Mouse (Mus musculus) kidney, adult 9 months (tissue): ENCODE measurements at regions not wholly inside any gene's neighbourhood (a gene's known extent, or its start where the extent isn't known, plus 50 kb on each side); places are given as distances from the start of the nearest gene placed in this dataset.
A peak's percentile ranks its signal among the peaks of the same experiment; 100 is the strongest.

Experiments
- DNase-seq: peaks from one replicate; pipeline ENCODE4 v3.0.0; 2022

DNA sequence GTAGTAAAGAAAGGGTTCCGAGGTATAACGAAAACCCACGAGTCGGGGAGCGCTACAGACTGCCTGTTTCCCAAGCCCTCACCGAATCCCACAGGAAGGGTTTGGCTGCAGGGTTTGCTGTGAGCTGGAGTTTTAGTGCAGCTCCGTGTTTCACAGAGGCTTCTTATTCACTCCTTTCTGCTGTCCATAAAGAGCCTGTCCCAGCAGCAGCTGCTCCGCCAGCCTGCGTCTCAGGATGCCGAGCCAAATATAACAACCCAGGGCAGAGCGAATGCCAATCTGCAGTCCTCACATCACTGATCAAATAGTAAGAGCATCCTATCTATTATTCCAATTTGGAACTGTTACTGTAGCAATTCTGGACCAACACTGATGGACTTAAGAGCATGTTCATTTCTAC lies 110.7 kb upstream of the Mpp6 start:
- DNase-seq: no peak

DNA sequence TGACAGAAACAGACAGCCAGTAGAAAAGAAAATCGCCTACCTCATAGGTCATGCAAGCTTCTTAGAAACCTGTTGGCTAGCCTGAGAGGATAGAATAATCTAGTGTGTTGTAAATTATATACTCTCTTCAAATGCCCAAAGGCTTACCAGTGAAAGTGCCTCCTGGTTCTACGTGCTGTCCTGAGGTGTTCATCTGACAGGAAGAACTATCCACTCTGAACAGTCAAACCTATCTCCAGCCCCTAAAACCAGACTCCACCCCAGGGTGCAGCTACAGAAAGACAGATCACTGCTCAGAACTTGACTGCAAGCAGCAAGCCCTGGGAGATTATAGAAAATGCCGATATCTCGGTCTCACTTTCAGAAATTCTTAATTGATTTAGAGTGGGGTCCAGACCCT lies 102.0 kb upstream of the Mpp6 start:
- no peak for DNase-seq

- DNase-seq: no peak
Observed at GRCm38 (mm10) chr6:50008869-50009268, 101.2 kb upstream of the Mpp6 start.

GRCm38 (mm10) chr6:50009339-50009738 lies 100.7 kb upstream of the Mpp6 start:
- peak; percentile 61 for DNase-seq

GRCm38 (mm10) chr6:50009856-50010255 lies 100.2 kb upstream of the Mpp6 start:
- DNase-seq: no peak

GRCm38 (mm10) chr6:50011071-50011470 lies 99.0 kb upstream of the Mpp6 start:
- no peak for DNase-seq

DNA sequence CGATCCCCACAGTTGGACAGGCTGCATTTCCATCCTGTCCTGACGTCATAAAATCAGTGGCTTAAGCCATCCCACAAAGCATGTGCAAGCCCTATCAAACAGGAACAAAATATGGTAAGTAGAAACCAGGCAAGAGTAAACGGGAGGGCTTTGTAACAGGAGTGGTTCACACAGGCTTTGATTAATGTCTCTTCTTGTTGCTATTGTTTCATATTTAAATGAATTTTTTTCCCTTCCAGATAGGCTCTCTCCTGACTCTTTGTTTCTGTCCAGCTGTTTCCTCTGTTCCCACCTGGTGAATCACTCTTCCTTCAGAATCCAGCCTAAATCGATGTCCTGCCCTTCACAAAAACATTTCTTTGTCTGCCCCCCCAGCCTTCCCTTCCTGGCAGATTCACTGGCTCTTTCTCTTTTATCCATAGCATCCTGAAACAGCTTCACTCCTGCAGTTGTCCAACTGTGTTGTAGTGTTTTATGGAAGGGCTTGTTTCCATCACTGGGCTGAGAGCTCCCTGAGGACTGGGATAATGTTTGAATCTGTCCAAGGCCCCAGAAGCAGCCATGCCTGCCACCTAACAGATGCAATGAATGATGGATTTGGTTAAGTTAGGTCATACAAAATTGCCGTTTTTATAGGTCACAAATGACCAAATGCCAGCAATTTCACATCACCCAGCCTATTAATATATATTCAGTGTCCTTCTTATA lies 98.1 kb upstream of the Mpp6 start:
- DNase-seq: no peak

DNA sequence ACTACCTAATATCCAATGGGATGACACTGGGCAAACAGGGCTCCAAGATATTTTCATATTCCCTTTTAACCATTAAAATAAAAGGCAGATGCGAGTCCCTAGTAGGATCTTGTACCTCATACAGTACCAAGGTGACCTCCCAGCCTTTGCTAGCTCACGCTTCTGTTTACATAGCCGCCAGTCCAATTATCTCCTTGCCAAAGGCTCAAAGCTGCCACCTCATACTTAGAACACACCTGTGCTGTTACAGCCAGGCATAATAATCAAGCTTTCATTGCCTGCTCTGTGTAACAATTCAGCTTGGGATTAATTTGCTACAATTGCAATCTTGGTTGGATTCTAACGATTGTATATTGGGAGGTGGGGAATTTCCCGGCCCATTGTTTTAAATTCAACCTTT lies 97.0 kb upstream of the Mpp6 start:
- no peak for DNase-seq

GRCm38 (mm10) chr6:50013842-50014241 lies 96.2 kb upstream of the Mpp6 start:
- no peak for DNase-seq

DNA sequence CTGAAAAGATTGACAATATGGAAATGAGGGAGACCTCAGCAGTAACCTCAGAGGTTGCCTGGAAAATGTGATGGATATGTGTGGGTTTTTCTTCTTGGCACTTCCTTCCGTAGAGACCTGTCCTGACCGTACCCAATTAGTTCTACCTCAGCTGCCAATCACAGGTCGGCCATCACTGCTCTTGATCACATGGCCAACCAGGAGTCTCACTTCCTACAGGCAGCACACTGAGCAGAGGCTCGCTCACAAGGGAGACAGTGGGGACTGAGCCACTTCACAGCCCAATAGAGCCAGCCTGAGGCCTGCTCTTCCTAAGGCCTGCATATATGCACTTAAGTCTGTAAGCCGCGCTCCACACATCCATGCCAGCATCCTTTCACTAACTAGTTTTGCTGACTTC lies 82.1 kb upstream of the Mpp6 start:
- no peak for DNase-seq

- DNase-seq: no peak
Observed at GRCm38 (mm10) chr6:50029895-50030515, 80.0 kb upstream of the Mpp6 start.

GRCm38 (mm10) chr6:50031356-50031755 lies 78.7 kb upstream of the Mpp6 start:
- no peak for DNase-seq

GRCm38 (mm10) chr6:50032894-50033595 lies 77.0 kb upstream of the Mpp6 start:
- DNase-seq: no peak

DNA sequence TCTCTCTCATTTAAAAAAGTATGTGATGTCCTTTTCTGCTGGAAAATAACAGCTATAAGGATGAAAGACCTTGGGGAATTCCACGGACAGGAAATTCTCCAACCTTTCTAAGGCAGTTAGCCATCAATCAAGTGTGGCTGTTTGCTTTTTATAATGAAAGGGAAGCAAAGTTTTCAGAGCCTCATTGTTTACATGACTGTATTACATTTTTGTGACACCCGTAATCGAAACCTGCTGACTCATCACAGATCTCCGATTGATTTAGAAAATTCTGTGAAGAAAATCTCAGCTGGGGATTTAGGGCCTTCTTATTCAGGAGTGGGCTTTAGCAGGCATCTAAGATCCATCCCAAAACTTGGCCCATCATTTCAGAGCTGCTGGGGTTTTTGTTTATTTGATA lies 72.4 kb upstream of the Mpp6 start:
- peak; percentile 29 for DNase-seq

DNA sequence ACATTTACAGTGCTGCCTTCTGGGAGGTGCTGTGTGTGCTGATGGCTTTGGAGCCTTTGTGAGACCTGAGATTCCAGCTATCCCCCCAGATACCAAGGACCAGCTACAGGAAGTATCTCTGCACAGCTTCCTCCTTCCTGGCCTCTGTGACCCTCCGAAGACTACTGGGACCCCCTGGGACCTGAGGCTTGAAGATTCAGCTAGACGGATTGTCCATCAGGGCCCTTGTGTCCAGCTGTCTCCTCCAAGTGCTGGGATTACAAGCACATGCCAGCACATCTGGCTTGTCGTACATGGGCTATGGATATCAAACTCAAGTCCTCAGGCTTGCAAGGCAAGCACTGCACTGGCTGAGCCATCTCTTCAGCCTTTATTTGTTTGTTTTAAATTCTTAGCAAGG lies 71.7 kb upstream of the Mpp6 start:
- DNase-seq: no peak

DNA sequence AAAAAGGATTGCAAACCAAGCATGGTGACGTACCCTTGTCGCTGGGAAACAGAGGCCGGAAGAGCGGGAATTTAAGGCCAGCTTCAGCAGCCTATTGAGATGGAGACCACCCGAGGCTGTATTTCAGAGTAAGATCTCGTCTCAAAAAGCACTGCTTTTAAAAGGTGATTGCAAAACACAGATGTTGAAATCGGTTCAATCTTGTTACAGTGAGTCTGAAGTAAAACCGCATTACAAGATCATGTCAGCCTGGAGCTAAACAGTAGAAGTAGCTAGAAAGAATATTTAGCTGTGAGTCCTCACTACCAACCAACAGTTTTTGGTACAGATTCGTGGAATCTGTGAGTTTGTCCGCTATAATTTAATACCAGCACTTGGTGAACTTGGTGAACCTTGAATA lies 69.0 kb upstream of the Mpp6 start:
- DNase-seq: no peak

DNA sequence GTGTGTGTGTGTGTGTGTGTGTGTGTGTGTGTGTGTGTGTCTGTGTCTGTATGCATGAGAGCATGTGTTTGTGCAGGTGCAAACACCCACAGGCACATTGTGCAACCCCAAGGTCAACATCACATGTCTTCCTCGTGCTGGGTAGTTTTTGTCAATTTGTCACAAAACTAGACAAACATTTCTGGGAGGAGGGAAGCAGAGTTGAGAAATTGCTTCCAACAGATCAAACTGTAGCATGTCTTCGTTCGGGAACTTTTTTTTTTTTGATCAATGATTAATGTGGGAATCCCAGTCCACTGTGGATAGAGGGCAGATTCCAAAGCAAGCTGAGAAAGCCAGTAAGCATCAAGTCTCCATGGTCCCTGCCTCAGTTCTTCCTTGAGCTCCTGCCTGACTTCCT lies 67.9 kb upstream of the Mpp6 start:
- peak; percentile 91 for DNase-seq

GRCm38 (mm10) chr6:50044165-50044564 lies 65.9 kb upstream of the Mpp6 start:
- no peak for DNase-seq

GRCm38 (mm10) chr6:50046721-50047120 lies 63.3 kb upstream of the Mpp6 start:
- DNase-seq: no peak

DNA sequence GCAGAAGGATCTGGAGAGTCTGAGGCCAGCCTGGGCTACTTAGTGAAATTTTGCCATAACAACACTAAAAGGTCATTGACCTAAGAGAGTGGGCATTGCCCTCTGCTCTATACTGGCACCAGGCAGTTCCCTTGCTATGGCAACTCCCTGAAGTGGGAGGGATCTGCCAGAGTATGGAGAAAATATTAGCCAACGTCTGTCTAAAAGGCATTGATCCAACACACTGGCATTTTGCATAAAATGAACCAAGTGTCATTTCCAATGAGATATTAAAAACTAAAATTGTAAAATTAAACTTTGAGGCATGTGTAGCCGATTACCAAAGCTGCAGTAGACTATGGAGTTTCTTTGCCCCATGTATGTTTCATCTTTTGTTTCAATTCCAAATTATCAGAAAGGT lies 57.6 kb upstream of the Mpp6 start:
- DNase-seq: no peak

- peak; percentile 31 for DNase-seq
Observed at GRCm38 (mm10) chr6:50053086-50053485, 57.0 kb upstream of the Mpp6 start.

GRCm38 (mm10) chr6:50054233-50054632 lies 55.8 kb upstream of the Mpp6 start:
- no peak for DNase-seq

DNA sequence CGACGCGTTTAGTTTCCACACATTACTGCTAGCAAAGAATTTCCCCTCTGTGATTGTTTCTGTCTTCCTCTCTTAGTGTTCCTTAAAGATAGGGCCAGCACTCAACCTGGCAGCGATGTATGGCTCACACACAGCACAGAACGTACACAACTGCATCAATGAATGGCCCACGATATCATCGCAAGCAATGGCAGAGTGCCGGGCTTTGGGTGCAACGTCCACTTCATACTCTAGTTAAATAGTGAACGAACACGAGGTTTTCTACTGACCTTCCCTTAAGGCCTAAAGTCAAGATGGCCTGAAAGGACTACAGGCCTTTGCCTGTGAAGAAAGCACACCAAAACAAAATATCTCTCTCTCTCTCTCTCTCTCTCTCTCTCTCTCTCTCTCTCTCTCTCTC lies 51.4 kb upstream of the Mpp6 start:
- DNase-seq: peak; percentile 61

DNA sequence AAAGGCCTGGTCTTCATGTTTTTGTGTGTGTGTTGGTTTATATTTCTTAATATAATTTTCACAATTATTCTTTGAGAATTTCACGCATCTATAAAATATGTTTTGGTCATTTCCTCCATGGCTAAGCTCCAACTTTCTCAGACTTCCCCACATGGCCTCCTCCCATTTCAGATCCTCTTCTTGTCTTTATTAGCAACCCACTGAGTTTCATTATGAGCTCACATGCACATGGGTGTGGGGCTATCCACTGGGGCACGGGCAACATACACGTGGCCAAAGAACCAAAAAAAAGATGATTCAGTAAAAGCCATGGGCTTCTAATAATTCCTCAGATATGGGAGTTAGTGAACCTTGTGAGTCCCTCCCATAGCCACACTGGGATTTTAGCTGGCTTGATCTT lies 50.1 kb upstream of the Mpp6 start:
- DNase-seq: no peak
